Mouse (Mus musculus): ENCODE results near the gene Setd7. TPM values are rescaled to one million over a fixed set of nuclear protein-coding genes. Genes with fewer than 3 reads are reported as not detected.
A peak's percentile ranks its signal among the peaks of the same experiment; 100 is the strongest.

The Setd7 gene
- polyA plus RNA-seq, 1 experiment from 2014 or later, result 2.7 TPM

GRCm38 (mm10) chr3:51531473-51532281, 29.0 kb downstream of the Setd7 start:
- Histone ChIP-seq H3K27ac (ENCODE audit: low read depth, low read length) (peak overlapping the region; percentile 61), H3K4me2 (ENCODE audit: low read length) (0 out of 2 replicates have a peak overlapping the region, but pooled peaks have one; percentile 16), H3K4me1 (ENCODE audit: control insufficient read depth, insufficient read depth, low read depth, low read length) (peaks cover 13% of the 10 kb centered on the region), H3K9ac (ENCODE audit: low read depth, low read length) (no peak overlapping the region), H3K27me3 (replicated peaks; ENCODE audit: control insufficient read depth, insufficient read depth, low read length) (no peaks in the 10 kb centered on the region), H3K36me3 (ENCODE audit: control insufficient read depth, insufficient read depth, low read length) (peaks cover 40% of the 10 kb centered on the region), H3K9me3 (ENCODE audit: control insufficient read depth, low read length) (no peaks in the 10 kb centered on the region), H3K4me3 (ENCODE audit: low read length) (no peak overlapping the region)
- peak; percentile 86 for ATAC-seq
- WGBS, result 52% methylated on average over 13 of the region's 13 CpGs

- Histone ChIP-seq H3K9me3 (ENCODE audit: control insufficient read depth, low read length) (no peaks in the 10 kb centered on the region), H3K4me2 (ENCODE audit: low read length) (no peak overlapping the region), H3K4me1 (ENCODE audit: control insufficient read depth, insufficient read depth, low read depth, low read length) (peaks cover 5% of the 10 kb centered on the region), H3K4me3 (ENCODE audit: low read length) (no peak overlapping the region), H3K27ac (ENCODE audit: low read depth, low read length) (no peak overlapping the region), H3K27me3 (replicated peaks; ENCODE audit: control insufficient read depth, insufficient read depth, low read length) (no peaks in the 10 kb centered on the region), H3K9ac (ENCODE audit: low read depth, low read length) (no peak overlapping the region), H3K36me3 (ENCODE audit: control insufficient read depth, insufficient read depth, low read length) (peaks cover 44% of the 10 kb centered on the region)
- ATAC-seq, result no peak
- 93% methylated on average over 13 of the region's 13 CpGs for WGBS
Observed at GRCm38 (mm10) chr3:51526891-51527290, 33.8 kb downstream of the Setd7 start.

- no peaks in the 10 kb centered on the region for H3K27me3 ChIP-seq (replicated peaks; ENCODE audit: control insufficient read depth, insufficient read depth, low read length)
- 85% methylated on average over 16 of the region's 16 CpGs for WGBS
- H3K27ac ChIP-seq (ENCODE audit: low read depth, low read length), result no peak overlapping the region
- no peaks in the 10 kb centered on the region for H3K9me3 ChIP-seq (ENCODE audit: control insufficient read depth, low read length)
- no peaks in the 10 kb centered on the region for H3K4me1 ChIP-seq (ENCODE audit: control insufficient read depth, insufficient read depth, low read depth, low read length)
- H3K4me3 ChIP-seq (ENCODE audit: low read length), result no peak overlapping the region
- no peak for ATAC-seq
- no peak overlapping the region for H3K9ac ChIP-seq (ENCODE audit: low read depth, low read length)
- peaks cover 36% of the 10 kb centered on the region for H3K36me3 ChIP-seq (ENCODE audit: control insufficient read depth, insufficient read depth, low read length)
- H3K4me2 ChIP-seq (ENCODE audit: low read length), result no peak overlapping the region
Observed at GRCm38 (mm10) chr3:51525186-51525785, 35.4 kb downstream of the Setd7 start.

GRCm38 (mm10) chr3:51521262-51521661, 39.4 kb downstream of the Setd7 start:
- H3K9me3 ChIP-seq (ENCODE audit: control insufficient read depth, low read length), result no peaks in the 10 kb centered on the region
- no peak; the same call in 1 of the 2 replicates for ATAC-seq
- H3K27me3 ChIP-seq (replicated peaks; ENCODE audit: control insufficient read depth, insufficient read depth, low read length), result no peaks in the 10 kb centered on the region
- WGBS, result 92% methylated on average over 14 of the region's 14 CpGs
- no peaks in the 10 kb centered on the region for H3K4me1 ChIP-seq (ENCODE audit: control insufficient read depth, insufficient read depth, low read depth, low read length)
- no peak overlapping the region for H3K4me3 ChIP-seq (ENCODE audit: low read length)
- peaks cover 20% of the 10 kb centered on the region for H3K36me3 ChIP-seq (ENCODE audit: control insufficient read depth, insufficient read depth, low read length)
- H3K27ac ChIP-seq (ENCODE audit: low read depth, low read length), result no peak overlapping the region
- H3K9ac ChIP-seq (ENCODE audit: low read depth, low read length), result no peak overlapping the region
- H3K4me2 ChIP-seq (ENCODE audit: low read length), result no peak overlapping the region

GRCm38 (mm10) chr3:51518763-51519121, 41.9 kb downstream of the Setd7 start:
- peaks cover 7% of the 10 kb centered on the region; the same call in 1 of the 2 replicates for H3K36me3 ChIP-seq (ENCODE audit: control insufficient read depth, insufficient read depth, low read length)

GRCm38 (mm10) chr3:51517878-51518762, 42.6 kb downstream of the Setd7 start:
- no peaks in the 10 kb centered on the region for H3K4me1 ChIP-seq (ENCODE audit: control insufficient read depth, insufficient read depth, low read depth, low read length)
- no peaks in the 10 kb centered on the region for H3K9me3 ChIP-seq (ENCODE audit: control insufficient read depth, low read length)
- no peak overlapping the region for H3K9ac ChIP-seq (ENCODE audit: low read depth, low read length)
- no peaks in the 10 kb centered on the region for H3K27me3 ChIP-seq (replicated peaks; ENCODE audit: control insufficient read depth, insufficient read depth, low read length)
- H3K27ac ChIP-seq (ENCODE audit: low read depth, low read length), result no peak overlapping the region
- ATAC-seq, result no peak
- WGBS, result 74% methylated on average over 12 of the region's 12 CpGs
- no peak overlapping the region for H3K4me2 ChIP-seq (ENCODE audit: low read length)
- no peak overlapping the region for H3K4me3 ChIP-seq (ENCODE audit: low read length)
- H3K36me3 ChIP-seq (ENCODE audit: control insufficient read depth, insufficient read depth, low read length), result 0 out of 2 replicates have a peak, but pooled peaks cover 2% of the 10 kb centered on the region

More at GRCm38 (mm10) chr3:51518763-51519121, 41.9 kb downstream of the Setd7 start:
- WGBS, result 70% methylated on average over 8 of the region's 8 CpGs
- Histone ChIP-seq H3K4me2 (ENCODE audit: low read length) (no peak overlapping the region), H3K9ac (ENCODE audit: low read depth, low read length) (no peak overlapping the region), H3K27ac (ENCODE audit: low read depth, low read length) (no peak overlapping the region), H3K4me1 (ENCODE audit: control insufficient read depth, insufficient read depth, low read depth, low read length) (no peaks in the 10 kb centered on the region), H3K4me3 (ENCODE audit: low read length) (no peak overlapping the region), H3K27me3 (replicated peaks; ENCODE audit: control insufficient read depth, insufficient read depth, low read length) (no peaks in the 10 kb centered on the region), H3K9me3 (ENCODE audit: control insufficient read depth, low read length) (no peaks in the 10 kb centered on the region)
- no peak for ATAC-seq

- H3K9ac ChIP-seq (ENCODE audit: low read depth, low read length), result no peak overlapping the region
- H3K36me3 ChIP-seq (ENCODE audit: control insufficient read depth, insufficient read depth, low read length), result 0 out of 2 replicates have a peak, but pooled peaks cover 2% of the 10 kb centered on the region
- no peaks in the 10 kb centered on the region for H3K9me3 ChIP-seq (ENCODE audit: control insufficient read depth, low read length)
- no peak overlapping the region for H3K4me2 ChIP-seq (ENCODE audit: low read length)
- H3K27me3 ChIP-seq (replicated peaks; ENCODE audit: control insufficient read depth, insufficient read depth, low read length), result no peaks in the 10 kb centered on the region
- no peak overlapping the region for H3K27ac ChIP-seq (ENCODE audit: low read depth, low read length)
- H3K4me3 ChIP-seq (ENCODE audit: low read length), result no peak overlapping the region
- no peak for ATAC-seq
- H3K4me1 ChIP-seq (ENCODE audit: control insufficient read depth, insufficient read depth, low read depth, low read length), result no peaks in the 10 kb centered on the region
- WGBS, result 80% methylated on average over 4 of the region's 4 CpGs
Observed at GRCm38 (mm10) chr3:51517467-51517866, 43.2 kb downstream of the Setd7 start.

GRCm38 (mm10) chr3:51511983-51512382, 48.7 kb downstream of the Setd7 start:
- Histone ChIP-seq H3K9me3 (ENCODE audit: control insufficient read depth, low read length) (no peaks in the 10 kb centered on the region), H3K4me2 (ENCODE audit: low read length) (no peak overlapping the region), H3K36me3 (ENCODE audit: control insufficient read depth, insufficient read depth, low read length) (no peaks in the 10 kb centered on the region), H3K9ac (ENCODE audit: low read depth, low read length) (no peak overlapping the region), H3K4me1 (ENCODE audit: control insufficient read depth, insufficient read depth, low read depth, low read length) (no peaks in the 10 kb centered on the region), H3K27ac (ENCODE audit: low read depth, low read length) (no peak overlapping the region), H3K4me3 (ENCODE audit: low read length) (no peak overlapping the region), H3K27me3 (replicated peaks; ENCODE audit: control insufficient read depth, insufficient read depth, low read length) (no peaks in the 10 kb centered on the region)
- 91% methylated on average over 5 of the region's 5 CpGs for WGBS
- no peak for ATAC-seq

GRCm38 (mm10) chr3:51510903-51511302, 49.8 kb downstream of the Setd7 start:
- 29% methylated on average over 8 of the region's 8 CpGs for WGBS
- peak overlapping the region; percentile 31; the same call in 1 of the 2 replicates for H3K4me2 ChIP-seq (ENCODE audit: low read length)

More at GRCm38 (mm10) chr3:51510903-51511302, 49.8 kb downstream of the Setd7 start:
- Histone ChIP-seq H3K9me3 (ENCODE audit: control insufficient read depth, low read length) (no peaks in the 10 kb centered on the region), H3K27me3 (replicated peaks; ENCODE audit: control insufficient read depth, insufficient read depth, low read length) (no peaks in the 10 kb centered on the region), H3K4me3 (ENCODE audit: low read length) (no peak overlapping the region), H3K36me3 (ENCODE audit: control insufficient read depth, insufficient read depth, low read length) (no peaks in the 10 kb centered on the region), H3K27ac (ENCODE audit: low read depth, low read length) (no peak overlapping the region), H3K9ac (ENCODE audit: low read depth, low read length) (no peak overlapping the region), H3K4me1 (ENCODE audit: control insufficient read depth, insufficient read depth, low read depth, low read length) (no peaks in the 10 kb centered on the region)
- ATAC-seq, result peak; percentile 71

Data from hindbrain, embryonic 16.5 days (tissue).